Mouse (Mus musculus) left cerebral cortex, adult 9 months (tissue): Measurements from ENCODE around the gene Svs1.
A peak's percentile ranks its signal among the peaks of the same experiment; 100 is the strongest.
"Not testable (repeated sequence)": the region's sequence is repeated elsewhere in the genome, so short reads cannot be mapped to it uniquely, and the experiment has no call there.

ENCODE experiments used
- DNase-seq, 2 experiments: peaks; one replicate each; pipeline ENCODE4 v3.0.0; 2022; ENCODE audit warnings: low spot score in 2 of 2

The Svs1 gene

DNA sequence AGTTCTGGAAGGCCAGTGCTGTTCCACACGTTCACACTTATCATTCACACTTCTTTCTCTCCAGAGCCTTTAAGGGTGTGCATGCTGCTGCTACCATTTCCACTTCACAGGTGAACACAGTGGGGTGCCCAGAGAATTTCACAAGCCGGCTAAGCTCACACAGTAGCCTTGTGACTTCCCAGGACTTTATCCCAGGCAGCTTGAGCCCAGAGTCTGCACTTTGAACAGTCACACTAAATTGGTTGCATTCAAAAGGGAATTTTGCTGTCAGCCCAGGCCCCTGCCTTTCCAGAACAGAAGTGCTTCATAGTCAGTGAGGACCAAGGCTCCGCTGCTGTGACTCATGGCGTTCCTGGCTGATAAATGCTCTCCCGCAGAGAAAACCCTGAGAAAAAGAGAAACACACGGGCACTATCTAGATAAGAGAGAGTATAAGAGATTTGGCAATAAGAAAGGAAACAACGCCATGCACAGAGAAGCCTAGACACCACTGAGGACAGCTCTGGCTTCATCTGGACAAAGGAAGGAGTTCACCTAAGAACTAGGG, at the start of gene Svs1:
Gene Svs1 (plus strand): TSS at position 418 of the 547 bp plus-strand sequence.
- no peak for DNase-seq

GRCm38 (mm10) chr6:48949596-48949995, 37.1 kb upstream of the Svs1 start:
- no peak for DNase-seq

DNA sequence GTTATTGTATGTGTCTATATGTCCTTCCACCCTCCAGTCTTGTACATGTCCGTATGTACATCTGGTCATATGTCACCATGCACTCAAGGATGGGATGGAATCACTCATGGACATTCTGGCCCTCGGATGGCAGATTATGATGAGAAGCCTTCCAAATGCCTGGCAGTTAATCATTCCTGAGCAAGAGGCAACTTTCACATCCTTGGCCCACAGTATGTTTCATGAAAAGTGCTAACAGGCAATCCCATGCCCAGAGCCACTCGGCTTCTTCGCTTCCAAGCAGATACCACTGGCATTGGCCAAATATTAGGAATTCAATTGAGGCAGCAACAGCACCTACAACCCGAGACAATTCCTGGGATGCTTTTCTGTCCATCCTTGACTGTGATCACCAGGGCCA, 36.0 kb upstream of the Svs1 start:
- DNase-seq = no peak

DNA sequence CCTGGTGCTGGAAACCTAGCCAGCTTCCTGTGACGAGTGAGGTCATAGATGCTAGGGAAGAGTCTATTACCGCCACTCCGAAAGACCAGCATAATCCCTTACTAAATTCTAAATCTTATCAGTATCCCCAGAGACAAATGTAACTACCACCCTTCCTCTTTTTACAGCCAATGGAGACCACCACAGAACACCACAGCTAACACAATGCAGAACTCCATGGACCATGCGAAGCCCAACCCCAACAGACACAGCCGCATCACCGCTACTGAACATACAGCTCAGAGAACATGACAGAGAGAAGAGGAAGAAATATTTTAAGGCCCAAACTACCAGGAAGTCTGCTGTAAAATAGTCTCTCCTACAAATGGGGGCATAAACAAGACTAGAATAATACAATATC, 35.0 kb upstream of the Svs1 start:
- DNase-seq = no peak

- DNase-seq = no peak
These were observed 33.4 kb upstream of the Svs1 start for GRCm38 (mm10) chr6:48953220-48953619.

GRCm38 (mm10) chr6:48954211-48954610, 32.5 kb upstream of the Svs1 start:
- DNase-seq = no peak

- DNase-seq = peak in 1 of 2 experiments; percentile 36
These were observed 31.7 kb upstream of the Svs1 start for GRCm38 (mm10) chr6:48954946-48955345.

DNA sequence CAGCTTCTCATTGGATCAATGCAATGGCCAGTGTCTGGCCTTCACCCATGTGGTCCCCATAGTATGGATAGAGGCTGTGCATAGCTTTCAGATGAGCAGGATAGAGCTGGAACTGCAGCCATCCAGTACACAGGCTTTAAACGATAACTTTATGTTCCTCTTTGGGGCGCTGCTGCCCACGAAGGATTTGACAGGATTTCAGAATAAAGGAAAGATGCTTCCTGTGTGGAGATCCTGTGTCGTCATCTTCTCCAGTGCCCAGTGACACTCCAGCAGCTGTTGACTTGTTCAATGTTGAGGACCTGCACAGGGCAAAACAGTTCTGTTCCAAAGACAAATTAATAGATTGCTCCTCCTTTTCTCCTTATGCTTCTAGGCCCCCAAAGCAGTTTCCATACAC, 29.9 kb upstream of the Svs1 start:
- DNase-seq = no peak

- peak in 1 of 2 experiments; percentile 5 for DNase-seq
These were observed 28.6 kb upstream of the Svs1 start for GRCm38 (mm10) chr6:48958053-48958452.

- not testable (repeated sequence) for DNase-seq
These were observed 27.5 kb upstream of the Svs1 start for GRCm38 (mm10) chr6:48959151-48959550.

DNA sequence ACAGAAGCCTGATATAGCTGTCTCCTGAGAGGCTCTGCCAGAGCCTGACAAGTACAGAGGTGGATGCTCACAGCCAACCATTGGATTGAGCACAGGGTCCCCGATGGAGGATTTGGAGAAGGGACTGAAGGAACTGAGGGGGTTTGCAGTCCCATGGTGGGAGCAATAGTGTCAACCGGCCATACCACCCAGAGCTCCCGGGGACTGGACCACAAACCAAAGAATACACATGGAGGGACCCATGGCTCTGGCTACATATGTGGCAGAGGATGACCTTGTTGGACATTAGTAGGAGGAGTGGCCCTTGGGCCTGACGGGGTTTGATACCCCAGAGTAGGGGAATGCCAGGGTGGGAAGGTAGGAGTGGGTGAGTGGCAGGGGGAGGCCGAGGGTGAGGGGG, 20.0 kb upstream of the Svs1 start:
- DNase-seq = not testable (repeated sequence)

DNA sequence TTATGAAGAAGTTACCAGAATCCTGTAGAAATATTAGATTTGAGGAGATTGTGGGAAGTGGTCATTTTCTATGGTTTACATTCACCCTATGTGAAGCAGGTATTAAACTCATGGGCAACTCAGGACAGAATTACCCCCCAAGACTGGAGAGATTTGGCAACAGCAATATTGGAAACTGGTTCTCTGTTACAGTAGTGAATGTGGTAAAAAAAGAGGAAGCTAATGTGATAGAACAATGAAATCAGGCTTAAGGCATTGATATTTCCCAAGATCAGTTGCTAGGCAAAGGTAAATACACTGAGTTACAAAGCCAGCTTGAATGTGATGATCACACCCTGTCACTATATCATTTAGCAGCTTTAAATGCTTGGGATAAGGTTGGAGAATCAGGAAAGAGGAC, 18.8 kb upstream of the Svs1 start:
- no peak for DNase-seq

GRCm38 (mm10) chr6:48974663-48975062, 12.0 kb upstream of the Svs1 start, which contains the start of gene Doxl2:
TSS of gene Doxl2 (plus strand) at chr6:48974963.
- DNase-seq = no peak

GRCm38 (mm10) chr6:48979616-48980015, 7.0 kb upstream of the Svs1 start:
- DNase-seq = no peak

- peak in 1 of 2 experiments; percentile 9 for DNase-seq
These were observed 4.4 kb upstream of the Svs1 start for GRCm38 (mm10) chr6:48982305-48982704.

- no peak for DNase-seq
These were observed 3.3 kb downstream of the Svs1 start for GRCm38 (mm10) chr6:48989971-48990370.

DNA sequence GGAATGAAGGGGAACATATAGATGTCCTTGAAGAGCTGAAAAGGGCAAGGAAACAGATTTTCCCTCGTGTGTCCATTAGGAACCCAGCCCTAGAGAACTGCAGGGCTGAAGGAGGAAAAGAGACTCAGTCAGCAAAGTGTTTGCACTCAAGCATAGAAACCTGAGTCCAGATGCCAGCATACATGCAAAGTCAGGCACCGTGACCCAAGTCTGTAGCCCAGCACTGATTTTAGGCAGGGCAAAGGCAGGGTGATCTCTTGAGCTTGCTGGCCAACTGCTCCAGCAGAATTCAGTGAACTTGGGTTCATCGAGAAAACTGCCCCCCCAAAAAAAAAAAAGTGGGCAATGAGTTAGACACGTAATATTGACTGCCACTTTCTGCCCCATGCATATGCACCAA, 5.3 kb downstream of the Svs1 start:
- no peak for DNase-seq

- no peak for DNase-seq
These were observed 11.5 kb downstream of the Svs1 start for GRCm38 (mm10) chr6:48998186-48998585.

GRCm38 (mm10) chr6:48998796-48999195, 12.1 kb downstream of the Svs1 start:
- DNase-seq = no peak

- peak in 1 of 2 experiments; percentile 31 for DNase-seq
These were observed 16.7 kb downstream of the Svs1 start for GRCm38 (mm10) chr6:49003381-49003780.

DNA sequence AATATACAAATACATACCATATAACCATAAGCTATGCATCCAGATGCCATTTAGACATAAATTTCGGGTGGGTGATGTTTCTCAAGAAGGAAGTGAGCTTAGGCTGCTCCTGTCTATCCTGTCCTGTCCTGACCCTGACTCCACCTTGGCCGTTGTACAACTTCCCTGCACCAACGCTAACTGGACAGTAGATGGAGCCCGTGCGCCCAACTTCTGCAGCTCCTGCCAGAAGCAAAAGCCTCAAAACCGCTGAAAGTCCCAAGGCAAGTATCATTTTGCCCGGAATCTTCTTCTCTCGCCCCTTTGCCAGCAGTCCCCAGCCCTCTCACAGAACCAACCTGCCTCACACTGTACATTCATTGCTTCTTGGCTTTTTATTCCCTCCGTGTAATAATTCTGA, 21.3 kb downstream of the Svs1 start:
- DNase-seq = peak in 1 of 2 experiments; percentile 62

- no peak for DNase-seq
These were observed 21.9 kb downstream of the Svs1 start for GRCm38 (mm10) chr6:49008420-49009160.

- no peak for DNase-seq
These were observed 22.5 kb downstream of the Svs1 start for GRCm38 (mm10) chr6:49009161-49009555.
